Mouse (Mus musculus) left cerebral cortex, postnatal 14 days (tissue): ENCODE measurements around the gene Cntfr. TPM values are rescaled to one million over a fixed set of nuclear protein-coding genes. Genes with fewer than 3 reads are reported as not detected.
"Not testable (repeated sequence)": the region's sequence is repeated elsewhere in the genome, so short reads cannot be mapped to it uniquely, and the experiment has no call there.

Experiments
- DNase-seq, 2 experiments: peaks; one replicate each; pipeline ENCODE4 v3.0.0; 2021 to 2022; ENCODE audit warnings: low spot score in 2 of 2, mixed read lengths in 1 of 2
- intact Hi-C: fragments of 180-260 bp; cut with DNase I; formaldehyde crosslinking; loops from one replicate; pipeline ENCODE4 v1.15.1; 2025
- total RNA-seq, 2 experiments: library from RNA; stranded (reverse); gene quantifications; 2 replicates each; pipeline ENCODE4 v1.2.3; 2021

The Cntfr gene
- total RNA-seq, 2 experiments from 2014 or later: 98.6 to 102 TPM

- intact Hi-C loops: not testable (repeated sequence)
Measured at GRCm38 (mm10) chr4:41684131-41684930, 12.6 kb downstream of the Cntfr start.

GRCm38 (mm10) chr4:41683303-41683702 lies 13.6 kb downstream of the Cntfr start:
- intact Hi-C loops, DNase-seq: not testable (repeated sequence)

More at GRCm38 (mm10) chr4:41684131-41684930, 12.6 kb downstream of the Cntfr start:
- DNase-seq: not testable (repeated sequence)

GRCm38 (mm10) chr4:41682789-41683188 lies 14.1 kb downstream of the Cntfr start:
- DNase-seq: no peak
- intact Hi-C loops: no loop called here

DNA sequence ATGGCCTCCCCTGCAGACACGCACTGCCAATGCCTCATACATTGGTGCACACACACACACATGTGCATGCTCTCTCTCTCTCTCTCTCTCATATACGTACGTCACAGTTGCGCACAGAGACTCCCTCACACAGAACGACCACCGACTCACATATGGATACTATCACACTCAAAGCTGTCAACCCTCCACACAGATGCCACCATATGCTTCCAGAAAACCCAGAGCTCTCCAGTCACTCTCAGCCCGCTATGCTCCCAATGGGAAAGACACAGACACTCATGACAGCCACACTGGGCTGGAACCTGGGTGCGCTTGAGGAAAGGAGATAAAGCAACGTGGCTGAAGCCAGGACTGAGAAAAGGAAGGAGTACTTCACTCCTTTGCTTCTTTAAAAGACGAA lies 14.9 kb downstream of the Cntfr start:
- intact Hi-C loops: no loop called here
- peak in 1 of 2 experiments; percentile 47 for DNase-seq

DNA sequence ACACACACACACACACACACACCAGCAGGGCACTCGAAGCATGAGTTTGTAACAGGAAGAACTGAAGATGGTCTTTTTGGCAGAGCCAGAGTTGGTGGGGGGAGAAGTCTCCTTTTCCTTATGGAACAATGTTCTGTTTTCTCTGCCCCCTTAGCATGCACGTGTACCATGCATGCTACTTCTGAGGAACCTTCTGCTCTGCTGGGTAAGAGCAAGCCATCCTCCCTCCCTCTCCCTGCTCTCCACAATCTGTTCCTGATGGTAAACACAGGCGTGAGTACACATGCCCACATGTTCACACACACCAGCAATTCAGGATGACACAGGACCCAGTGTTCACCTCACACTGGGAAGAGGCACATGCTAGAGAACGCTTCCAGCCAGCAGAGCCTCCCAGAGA lies 15.7 kb downstream of the Cntfr start:
- intact Hi-C loops: no loop called here
- DNase-seq: peak in 1 of 2 experiments; percentile 89

DNA sequence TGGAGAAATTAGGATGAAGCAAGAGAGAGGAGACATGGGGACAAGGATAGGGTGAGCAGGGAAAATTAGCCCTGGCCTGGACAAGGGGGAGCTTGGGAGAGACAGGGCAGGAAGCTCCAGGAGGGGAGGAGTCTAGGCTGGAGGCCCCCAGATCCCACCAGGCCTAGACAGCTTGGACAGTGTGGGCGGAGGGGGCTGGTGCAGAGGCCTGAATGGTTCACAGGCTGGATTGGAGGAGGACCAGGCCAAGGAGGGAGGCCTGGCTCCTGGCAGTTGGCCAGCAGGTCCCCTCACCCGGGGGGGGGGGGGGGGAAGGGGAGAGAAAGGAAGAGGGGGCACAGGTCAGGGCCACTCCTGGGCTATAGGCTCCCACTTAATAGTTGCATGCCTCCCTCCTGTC lies 17.6 kb downstream of the Cntfr start:
- intact Hi-C loops: no loop called here
- DNase-seq: no peak

DNA sequence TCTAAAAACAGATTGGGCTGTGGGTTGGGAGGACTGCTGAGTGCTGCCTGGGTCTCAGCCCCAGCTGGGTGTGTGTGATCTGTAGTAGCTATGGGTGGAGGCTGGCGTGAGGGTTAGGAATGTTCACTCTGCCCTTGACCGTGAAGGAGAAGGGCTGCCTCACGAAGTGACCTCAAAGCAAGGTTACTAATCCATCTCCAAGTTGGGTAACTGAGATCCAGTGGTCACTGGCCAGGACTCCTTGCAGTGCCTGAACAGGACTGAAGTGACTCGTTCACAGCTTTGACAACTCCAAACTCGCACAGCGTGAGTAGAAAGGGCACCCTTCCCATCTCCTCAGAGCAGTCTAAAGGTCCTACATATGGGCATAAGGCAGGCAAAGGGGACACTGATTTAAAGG lies 18.0 kb downstream of the Cntfr start:
- intact Hi-C loops: no loop called here
- no peak for DNase-seq

DNA sequence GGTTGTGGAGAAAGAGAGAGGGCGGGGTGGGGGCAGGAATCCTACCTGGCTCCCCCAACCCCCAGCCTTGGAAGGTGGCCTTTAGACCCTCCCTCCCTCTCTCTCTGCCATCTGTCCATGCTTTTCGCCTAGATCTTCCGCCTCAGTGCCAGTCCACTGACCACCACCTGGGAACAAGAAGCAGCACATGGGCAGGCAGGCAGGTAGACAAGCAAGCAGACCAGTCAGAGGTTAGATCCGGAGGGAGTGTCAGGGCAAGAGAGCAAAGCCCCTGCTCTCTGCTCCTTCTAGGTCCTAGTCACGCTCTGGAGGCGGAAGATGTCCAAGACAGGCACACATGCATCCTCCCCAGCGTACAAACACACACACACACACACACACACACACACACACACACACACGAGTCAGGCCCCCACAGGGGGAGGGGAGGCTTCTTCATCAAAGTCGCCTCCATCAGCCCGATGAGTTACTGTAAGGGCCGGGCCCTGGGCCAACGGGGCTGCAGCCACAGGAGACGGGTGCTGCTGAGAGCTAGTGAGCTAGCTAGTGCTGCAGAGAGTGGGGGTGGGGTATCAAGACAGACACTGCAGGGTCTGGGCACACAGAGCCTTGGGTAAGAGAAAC lies 19.8 kb downstream of the Cntfr start:
- intact Hi-C loops: no loop called here
- DNase-seq: no peak

GRCm38 (mm10) chr4:41676248-41677005 lies 20.5 kb downstream of the Cntfr start:
- intact Hi-C loops: no loop called here
- DNase-seq: no peak

DNA sequence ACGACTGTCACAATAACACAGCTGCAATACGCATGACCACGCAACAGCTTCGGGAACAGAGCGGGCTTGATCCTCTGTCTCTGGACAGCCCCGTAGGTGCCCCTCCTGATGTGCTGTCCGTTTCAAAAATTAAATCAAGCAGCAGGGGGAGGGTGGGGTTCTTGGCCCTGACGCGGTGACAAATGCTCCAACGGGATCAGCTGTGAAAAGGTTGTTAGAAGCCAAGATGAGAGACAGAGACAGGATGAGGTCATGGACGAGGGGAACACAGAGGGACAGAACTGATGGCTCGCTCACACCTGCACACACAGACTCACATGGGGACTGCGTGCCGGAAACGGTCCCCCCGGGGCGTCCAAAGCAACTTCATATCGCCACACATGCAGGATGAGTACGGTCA lies 23.7 kb downstream of the Cntfr start:
- intact Hi-C loops: no loop called here
- no peak for DNase-seq

- no peak for DNase-seq
- intact Hi-C loops: no loop called here
Measured at GRCm38 (mm10) chr4:41672522-41672963, 24.3 kb downstream of the Cntfr start.

DNA sequence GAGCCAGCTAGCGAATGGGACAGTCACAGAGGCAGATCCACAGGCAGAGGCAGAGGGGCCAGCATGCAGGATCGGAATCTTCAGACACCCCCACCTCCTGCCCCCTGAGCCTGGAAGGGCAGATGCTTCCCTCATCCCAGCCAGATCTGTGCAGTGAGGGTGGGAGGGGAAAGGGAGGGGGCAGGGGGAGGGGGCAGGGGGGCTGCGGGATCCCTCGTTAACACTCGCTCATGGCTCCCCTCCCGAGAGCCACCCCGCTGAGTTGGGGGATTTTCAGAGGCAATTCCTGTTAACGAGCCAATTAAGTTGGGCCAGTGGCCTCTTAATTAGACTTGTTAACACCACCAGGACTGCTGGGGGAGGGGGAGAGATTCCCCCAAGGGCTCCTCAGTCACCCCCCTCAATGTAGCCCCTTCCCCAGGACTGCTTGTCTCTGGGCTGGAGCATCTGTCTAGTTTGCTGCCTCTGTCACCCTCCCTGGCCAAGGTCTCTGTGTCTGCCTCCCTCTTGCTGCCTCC lies 24.9 kb downstream of the Cntfr start:
- intact Hi-C loops: no loop called here
- DNase-seq: no peak

DNA sequence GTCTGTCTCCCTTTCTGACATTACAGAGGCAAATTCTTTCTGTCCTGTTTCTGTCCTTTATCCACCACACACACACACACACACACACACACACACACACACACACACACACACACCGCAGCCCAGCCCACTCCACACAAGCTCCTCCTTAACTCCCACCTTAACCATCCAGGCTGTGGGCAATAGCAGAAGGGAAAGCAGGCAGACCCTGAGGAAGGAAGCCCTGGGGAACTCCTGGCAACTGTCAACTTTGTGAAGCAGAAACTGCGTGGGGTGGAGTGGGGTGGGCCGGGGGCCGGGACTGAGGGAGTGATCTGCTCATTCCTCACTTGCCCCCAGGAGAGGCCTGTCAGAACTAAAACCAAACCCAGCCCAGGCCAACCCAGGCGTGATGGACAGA lies 25.4 kb downstream of the Cntfr start:
- intact Hi-C loops: no loop called here
- DNase-seq: no peak

GRCm38 (mm10) chr4:41670836-41671235 lies 26.1 kb downstream of the Cntfr start:
- intact Hi-C loops: no loop called here
- DNase-seq: no peak

GRCm38 (mm10) chr4:41666646-41667045 lies 30.2 kb downstream of the Cntfr start:
- DNase-seq: no peak
- intact Hi-C loops: no loop called here

GRCm38 (mm10) chr4:41665009-41665675 lies 31.7 kb downstream of the Cntfr start:
- intact Hi-C loops: no loop called here
- no peak for DNase-seq

DNA sequence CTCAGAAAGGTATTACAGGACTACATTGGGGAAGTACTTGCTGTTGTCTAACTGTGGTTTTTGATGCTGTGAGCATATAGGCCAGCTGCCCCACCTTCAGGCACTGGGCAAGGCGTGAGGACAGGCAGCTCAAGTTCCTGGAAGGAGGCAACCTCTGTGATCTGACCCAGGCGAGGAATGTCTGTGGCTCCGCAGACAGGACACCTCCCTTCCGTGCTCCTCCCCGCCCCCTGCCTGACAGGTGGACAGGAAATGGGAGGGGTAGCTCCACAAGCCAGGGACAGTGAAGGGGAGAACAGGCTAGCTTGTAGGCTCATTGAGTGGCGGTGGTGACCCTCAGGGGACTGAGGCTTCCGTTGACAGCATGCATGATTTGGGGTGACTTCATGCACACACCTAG lies 32.4 kb downstream of the Cntfr start:
- intact Hi-C loops: no loop called here
- DNase-seq: no peak

DNA sequence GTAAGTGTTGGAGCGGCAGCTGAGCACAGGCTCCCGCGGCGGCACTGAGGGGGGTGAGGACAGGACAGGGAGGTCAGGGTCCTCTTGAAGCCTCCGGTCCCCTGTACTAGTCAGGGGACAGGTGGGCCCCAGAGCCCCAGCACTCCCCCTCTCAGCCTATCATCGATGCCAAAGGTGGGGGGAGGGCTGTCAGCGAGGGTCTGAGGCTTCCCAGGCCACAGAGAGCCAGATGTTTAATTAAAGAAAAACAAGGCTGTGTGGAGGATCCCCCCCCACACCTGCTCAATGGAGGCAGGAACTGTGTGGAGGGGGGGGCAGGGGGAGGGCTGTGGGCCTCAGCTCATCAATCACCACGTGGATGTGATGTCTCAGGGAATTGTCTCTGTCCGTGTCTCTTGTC lies 33.3 kb downstream of the Cntfr start:
- intact Hi-C loops: no loop called here
- no peak for DNase-seq

DNA sequence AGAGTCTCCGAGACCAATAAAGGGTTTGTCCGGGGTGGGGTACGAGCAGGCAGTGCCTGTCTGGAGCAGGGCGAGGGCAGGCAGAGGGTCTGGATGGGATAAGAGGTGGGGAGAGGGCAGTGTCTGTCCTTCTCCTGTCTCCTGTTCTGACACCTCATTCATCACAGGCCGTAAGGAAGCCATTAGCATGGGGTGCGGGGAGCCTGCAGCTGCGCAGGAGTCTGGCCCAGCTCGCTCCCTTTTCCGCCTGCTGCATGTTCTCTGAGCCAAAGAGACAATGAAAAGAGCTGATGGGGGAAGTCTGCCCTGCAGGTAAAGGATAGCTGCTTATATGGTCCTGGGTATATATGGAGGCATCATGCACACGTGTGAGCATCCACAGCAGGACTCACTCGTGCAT lies 34.2 kb downstream of the Cntfr start:
- intact Hi-C loops: no loop called here
- no peak for DNase-seq
